Mouse (Mus musculus) intestine, embryonic 14.5 days (tissue): Measurements from ENCODE around the gene Cpm. TPM values are rescaled to one million over a fixed set of nuclear protein-coding genes. Genes with fewer than 3 reads are reported as not detected.

ENCODE experiments used
- ATAC-seq: fragments of 200-750 bp; cut with Nextera tagmentation; replicated peaks from 2 replicates; pipeline ENCODE4 v1.8.0; 2017; ENCODE audit warnings: low read depth, moderate number of reproducible peaks, moderate TSS enrichment, moderate library complexity; ENCODE audit not compliant: low FRiP score, low TSS enrichment
- DNase-seq: peaks from one replicate; pipeline ENCODE4 v3.0.0-alpha.2; 2018; ENCODE audit warnings: low spot score
- H3K27ac ChIP-seq: fragments of 300-500 bp; sonication (generic); 2 replicates; pipeline ENCODE4 v1.5.1; 2014; ENCODE audit warnings: low read depth, mild to moderate bottlenecking, control low read depth
- H3K27me3 ChIP-seq: fragments of 300-500 bp; sonication (generic); replicated peaks from 2 replicates; pipeline ENCODE4 v1.6.1; 2014; ENCODE audit warnings: low read length, control low read depth; ENCODE audit not compliant: control insufficient read depth, insufficient read depth
- H3K36me3 ChIP-seq: fragments of 300-500 bp; sonication (generic); 2 replicates; pipeline ENCODE4 v1.6.1; 2014; ENCODE audit warnings: low read length, control low read depth; ENCODE audit not compliant: control insufficient read depth, insufficient read depth
- H3K4me1 ChIP-seq: fragments of 300-500 bp; sonication (generic); replicated peaks from 2 replicates; pipeline ENCODE4 v1.6.1; 2014; ENCODE audit warnings: low read length, control low read depth, mixed read lengths; ENCODE audit not compliant: control insufficient read depth, insufficient read depth
- H3K4me2 ChIP-seq: fragments of 300-500 bp; sonication (generic); 2 replicates; pipeline ENCODE4 v1.6.1; 2014; ENCODE audit warnings: low read length
- H3K4me3 ChIP-seq: fragments of 300-500 bp; sonication (generic); 2 replicates; pipeline ENCODE4 v1.5.1; 2014; ENCODE audit warnings: low read depth, low read length, control low read depth, mixed read lengths
- H3K9ac ChIP-seq: fragments of 300-500 bp; sonication (generic); 2 replicates; pipeline ENCODE4 v1.6.1; 2014; ENCODE audit warnings: mild to moderate bottlenecking, low read length
- H3K9me3 ChIP-seq: fragments of 300-500 bp; sonication (generic); 2 replicates; pipeline ENCODE4 v1.6.1; 2016; ENCODE audit warnings: low read length, control low read depth; ENCODE audit not compliant: control insufficient read depth
- WGBS: fragments of 180-500 bp; shearing (Covaris S2); extraction: QIAGEN DNeasy Blood & Tissue Kit; methylation state at CpG from one replicate; pipeline ENCODE4 v1.1.7; 2014; 5-methylcytosine and 5-hydroxymethylcytosine counted together
- polyA plus RNA-seq: library from polyadenylated mRNA; unstranded; fragments of >200 nt; fragmentation: Nextera tagmentation; extraction: Ambion mirVana; gene quantifications from 2 replicates; pipeline ENCODE4 v1.2.1, GENCODE M21; 2014

Gene Cpm
- polyA plus RNA-seq, 1 experiment from 2014 or later: 66.6 TPM

DNA sequence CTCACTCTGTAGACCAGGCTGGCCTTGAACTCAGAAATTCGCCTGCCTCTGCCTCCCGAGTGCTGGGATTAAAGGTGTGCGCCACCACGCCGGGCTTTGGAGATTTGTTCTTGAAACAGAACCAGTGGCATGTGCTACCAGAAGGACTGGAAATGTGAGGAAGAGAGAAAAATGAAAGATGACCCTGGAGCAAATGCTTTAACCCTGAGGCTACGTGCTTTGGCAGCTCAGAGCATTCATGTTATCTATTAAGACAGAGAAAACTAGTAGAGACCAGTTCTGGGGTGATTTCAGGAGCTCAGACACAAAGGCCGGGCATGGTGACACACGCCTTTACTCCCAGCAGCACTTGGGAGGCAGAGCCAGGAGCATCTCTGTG is 9.9 kb downstream of the Cpm start:
- H3K9me3 ChIP-seq: no peaks in the 10 kb centered on the region
- DNase-seq (no peak), ATAC-seq (no peak)
- no peaks in the 10 kb centered on the region for H3K27me3 ChIP-seq
- no peak overlapping the region for H3K4me3 ChIP-seq
- no peaks in the 10 kb centered on the region for H3K36me3 ChIP-seq
- no peak overlapping the region for H3K4me2 ChIP-seq
- no peak overlapping the region for H3K27ac ChIP-seq
- WGBS: 90% methylated on average over 8 of the region's 8 CpGs
- no peaks in the 10 kb centered on the region for H3K4me1 ChIP-seq
- no peak overlapping the region for H3K9ac ChIP-seq

DNA sequence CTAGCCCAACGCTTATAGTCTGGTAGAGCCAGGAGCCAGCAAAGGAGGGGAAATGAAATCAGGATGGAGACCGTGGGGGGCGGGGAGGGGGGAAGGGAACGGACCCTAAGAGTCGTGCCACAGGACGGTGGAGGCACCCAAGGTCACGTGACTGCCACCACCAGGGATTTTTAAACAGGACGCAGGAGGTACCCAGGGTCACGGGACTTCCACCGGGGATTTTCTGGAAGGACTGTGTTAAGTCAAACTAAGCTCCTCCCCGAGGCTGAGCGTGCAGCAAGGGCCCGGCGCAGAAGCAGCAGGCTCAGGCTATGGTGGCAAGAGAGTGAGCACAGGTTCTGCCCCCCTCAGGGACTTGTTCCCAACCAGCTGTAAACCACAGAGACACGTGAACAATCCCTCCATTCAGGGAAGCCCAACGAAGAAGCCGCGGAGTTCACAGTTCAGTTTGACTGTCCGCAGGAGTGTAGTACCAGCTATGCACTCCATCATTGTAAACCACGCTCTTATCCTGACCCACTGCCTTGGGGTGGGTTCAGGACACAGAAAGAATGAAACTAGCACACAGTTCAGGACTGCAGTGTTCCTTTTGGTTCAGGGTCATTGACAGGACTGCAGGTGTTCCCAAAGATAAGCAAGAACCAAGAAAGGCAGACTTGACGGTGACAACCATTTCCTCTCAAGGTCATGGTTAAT is 10.7 kb downstream of the Cpm start:
- Histone ChIP-seq H3K4me2 (no peak overlapping the region), H3K4me1 (no peaks in the 10 kb centered on the region)

DNA sequence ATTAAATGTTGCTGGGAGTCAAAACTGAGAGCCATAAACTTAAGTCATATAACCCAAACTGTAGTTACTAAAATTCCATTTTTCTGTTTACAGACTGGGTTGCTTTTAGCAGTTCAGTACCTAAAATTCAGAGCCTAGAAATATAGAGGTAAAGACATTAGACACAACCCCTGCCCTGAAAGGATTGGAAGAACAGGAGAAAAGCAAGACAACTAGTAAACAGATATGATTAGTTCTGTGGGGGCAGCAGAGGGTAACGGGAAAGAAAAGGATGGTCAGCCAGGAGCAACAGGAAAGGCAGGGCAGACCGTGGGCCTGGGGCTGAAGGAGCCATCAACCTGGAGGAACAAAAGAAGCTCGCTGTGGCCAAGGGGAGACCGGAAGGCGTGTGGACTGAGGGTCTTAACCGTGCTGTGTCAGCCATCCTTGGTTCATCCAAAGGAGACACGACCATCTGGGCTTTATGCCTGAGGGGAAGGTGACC is 11.3 kb downstream of the Cpm start:
- DNase-seq (no peak), ATAC-seq (no peak)
- no peak overlapping the region for H3K4me3 ChIP-seq
- no peak overlapping the region for H3K4me2 ChIP-seq
- H3K27me3 ChIP-seq: no peaks in the 10 kb centered on the region
- no peaks in the 10 kb centered on the region for H3K36me3 ChIP-seq
- H3K4me1 ChIP-seq: no peaks in the 10 kb centered on the region
- H3K9ac ChIP-seq: no peak overlapping the region
- no peak overlapping the region for H3K27ac ChIP-seq
- no peaks in the 10 kb centered on the region for H3K9me3 ChIP-seq
- WGBS: 80% methylated on average over 7 of the region's 7 CpGs

More for the DNA sequence above, 10.7 kb downstream of the Cpm start:
- peak; percentile 34; the same call in 1 of the 2 replicates for ATAC-seq
- no peak for DNase-seq
- Histone ChIP-seq H3K9ac (no peak overlapping the region), H3K36me3 (no peaks in the 10 kb centered on the region), H3K27ac (no peak overlapping the region), H3K27me3 (no peaks in the 10 kb centered on the region), H3K4me3 (no peak overlapping the region), H3K9me3 (no peaks in the 10 kb centered on the region)
- WGBS: 44% methylated on average over 21 of the region's 21 CpGs

DNA sequence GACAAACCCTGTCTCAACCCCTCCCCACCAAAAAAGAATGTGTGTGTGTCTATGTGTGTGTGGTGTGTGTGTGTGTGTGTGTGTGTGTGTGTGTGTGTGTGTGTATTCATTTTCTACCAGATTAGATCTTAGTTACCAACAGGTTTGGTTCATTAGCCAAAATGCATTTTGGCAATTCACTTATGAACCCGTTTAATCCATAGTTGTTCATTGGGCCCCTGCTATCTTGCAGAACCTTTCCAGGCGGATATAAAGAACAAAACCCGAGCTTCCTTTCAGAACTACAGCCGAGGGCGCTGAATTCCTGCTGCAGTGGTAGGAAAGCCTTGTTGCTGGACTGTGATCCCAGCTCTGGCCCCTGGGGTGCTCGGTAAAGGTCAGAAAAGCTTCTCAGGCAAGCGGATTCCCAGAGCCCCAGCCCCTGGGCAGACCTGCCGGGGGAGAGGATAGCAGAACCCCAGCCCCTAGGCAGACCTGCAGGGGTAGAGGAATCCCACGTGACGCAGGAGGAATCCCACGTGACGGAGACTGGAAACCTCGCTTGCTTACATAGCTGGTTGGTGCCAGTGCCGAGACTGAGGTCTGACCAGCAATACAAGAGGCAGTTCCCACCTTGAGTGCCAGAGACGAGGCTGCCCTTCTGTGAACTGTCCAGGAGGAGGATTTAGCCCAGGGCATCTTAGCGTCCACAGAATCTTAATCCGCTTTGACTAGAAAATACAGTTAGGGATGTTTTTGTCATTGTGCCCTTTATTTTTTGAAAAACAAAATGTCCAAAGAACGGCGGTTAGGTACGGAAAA is 12.3 kb downstream of the Cpm start:
- no peak overlapping the region for H3K27ac ChIP-seq
- H3K4me2 ChIP-seq: no peak overlapping the region
- H3K9me3 ChIP-seq: no peaks in the 10 kb centered on the region
- WGBS: 63% methylated on average over 20 of the region's 20 CpGs
- no peak overlapping the region for H3K9ac ChIP-seq
- no peak for DNase-seq
- no peak for ATAC-seq
- no peak overlapping the region for H3K4me3 ChIP-seq
- H3K36me3 ChIP-seq: no peaks in the 10 kb centered on the region
- no peaks in the 10 kb centered on the region for H3K27me3 ChIP-seq
- H3K4me1 ChIP-seq: no peaks in the 10 kb centered on the region

DNA sequence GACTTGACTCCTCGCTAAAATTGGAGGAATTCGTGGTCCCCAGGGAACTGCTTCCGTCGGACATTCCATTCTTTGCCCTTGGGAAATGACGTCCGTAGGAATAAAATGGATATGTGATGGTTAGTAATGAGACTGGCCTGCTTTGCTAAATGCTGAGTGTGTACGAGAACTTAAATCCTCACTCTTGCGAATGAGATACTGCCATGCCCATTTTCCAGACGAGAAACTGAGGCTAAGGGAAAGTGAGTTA is 12.8 kb downstream of the Cpm start:
- H3K27ac ChIP-seq: no peak overlapping the region
- no peaks in the 10 kb centered on the region for H3K4me1 ChIP-seq
- H3K27me3 ChIP-seq: no peaks in the 10 kb centered on the region
- H3K9me3 ChIP-seq: no peaks in the 10 kb centered on the region
- no peak for ATAC-seq
- WGBS: 86% methylated on average over 9 of the region's 9 CpGs
- H3K9ac ChIP-seq: no peak overlapping the region
- H3K36me3 ChIP-seq: no peaks in the 10 kb centered on the region
- no peak for DNase-seq
- H3K4me2 ChIP-seq: no peak overlapping the region
- H3K4me3 ChIP-seq: no peak overlapping the region

GRCm38 (mm10) chr10:117642491-117643262 is 13.4 kb downstream of the Cpm start:
- no peak overlapping the region for H3K9ac ChIP-seq
- H3K27ac ChIP-seq: no peak overlapping the region
- no peaks in the 10 kb centered on the region for H3K9me3 ChIP-seq
- no peak overlapping the region for H3K4me2 ChIP-seq
- ATAC-seq: no peak
- WGBS: 95% methylated on average over 15 of the region's 15 CpGs
- no peak for DNase-seq
- no peaks in the 10 kb centered on the region for H3K36me3 ChIP-seq
- H3K4me1 ChIP-seq: no peaks in the 10 kb centered on the region
- H3K4me3 ChIP-seq: no peak overlapping the region
- no peaks in the 10 kb centered on the region for H3K27me3 ChIP-seq

- Histone ChIP-seq H3K27ac (no peak overlapping the region), H3K4me3 (no peak overlapping the region), H3K36me3 (no peaks in the 10 kb centered on the region), H3K9me3 (no peaks in the 10 kb centered on the region), H3K4me2 (no peak overlapping the region), H3K9ac (no peak overlapping the region), H3K27me3 (no peaks in the 10 kb centered on the region), H3K4me1 (no peaks in the 10 kb centered on the region)
- 73% methylated on average over 6 of the region's 6 CpGs for WGBS
- DNase-seq (no peak), ATAC-seq (no peak)
Observed at GRCm38 (mm10) chr10:117643302-117643701, 14.0 kb downstream of the Cpm start.

- Histone ChIP-seq H3K9me3 (no peaks in the 10 kb centered on the region), H3K4me3 (no peak overlapping the region), H3K4me1 (no peaks in the 10 kb centered on the region), H3K27ac (no peak overlapping the region), H3K36me3 (no peaks in the 10 kb centered on the region), H3K27me3 (no peaks in the 10 kb centered on the region), H3K9ac (no peak overlapping the region), H3K4me2 (no peak overlapping the region)
- 84% methylated on average over 12 of the region's 12 CpGs for WGBS
- no peak for ATAC-seq
- DNase-seq: no peak
Observed at GRCm38 (mm10) chr10:117643711-117644428, 14.6 kb downstream of the Cpm start.
